Mouse (Mus musculus) cerebellum, adult 2 months (tissue): ENCODE data around the gene Col26a1. TPM values are rescaled to one million over a fixed set of nuclear protein-coding genes. Genes with fewer than 3 reads are reported as not detected.

Source experiments
- DNase-seq, 2 experiments: peaks; one replicate each; pipeline ENCODE4 v3.0.0; 2021
- H3K27ac ChIP-seq: fragments of 200-500 bp; 2 replicates; pipeline ENCODE4 v1.5.1; 2012; ENCODE audit warnings: low read length, control low read depth, inconsistent platforms; ENCODE audit not compliant: insufficient read depth
- H3K27me3 ChIP-seq: fragments of 200-500 bp; 2 replicates; pipeline ENCODE4 v1.6.1; 2012; ENCODE audit warnings: inconsistent platforms, mild to moderate bottlenecking, low read length, moderate library complexity; ENCODE audit not compliant: control insufficient read depth, insufficient read depth
- H3K4me1 ChIP-seq: fragments of 200-500 bp; 2 replicates; pipeline ENCODE4 v1.6.1; 2011; ENCODE audit warnings: low read length; ENCODE audit not compliant: control insufficient read depth, insufficient read depth
- H3K4me3 ChIP-seq: fragments of 200-500 bp; replicated peaks from 2 replicates; pipeline ENCODE3; 2011; ENCODE audit warnings: mild to moderate bottlenecking, low read depth, low read length, control low read depth; ENCODE audit not compliant: insufficient read depth
- CTCF ChIP-seq: fragments of 200-500 bp; IDR thresholded peaks from 2 replicates; pipeline ENCODE4 v1.5.1; 2011; ENCODE audit warnings: low read depth, mild to moderate bottlenecking, control low read depth, low read length, moderate library complexity, borderline replicate concordance; ENCODE audit not compliant: insufficient read depth
- POLR2A ChIP-seq: fragments of 200-500 bp; IDR thresholded peaks from 2 replicates; pipeline ENCODE4 v1.6.1; 2011; ENCODE audit warnings: low read length, control low read depth, borderline replicate concordance; ENCODE audit not compliant: insufficient read depth
- WGBS: fragments of 180-500 bp; shearing (Covaris S2); methylation state at CpG from one replicate; pipeline ENCODE4 v1.1.7; 2018; 5-methylcytosine and 5-hydroxymethylcytosine counted together
- polyA plus RNA-seq: library from polyadenylated mRNA; depleted of rRNA; stranded (reverse); fragments of >200 nt; gene quantifications from 2 replicates; pipeline ENCODE4 v1.2.3, GENCODE M21; 2012

Col26a1 gene
- polyA plus RNA-seq, 1 experiment: 4.0 TPM

DNA sequence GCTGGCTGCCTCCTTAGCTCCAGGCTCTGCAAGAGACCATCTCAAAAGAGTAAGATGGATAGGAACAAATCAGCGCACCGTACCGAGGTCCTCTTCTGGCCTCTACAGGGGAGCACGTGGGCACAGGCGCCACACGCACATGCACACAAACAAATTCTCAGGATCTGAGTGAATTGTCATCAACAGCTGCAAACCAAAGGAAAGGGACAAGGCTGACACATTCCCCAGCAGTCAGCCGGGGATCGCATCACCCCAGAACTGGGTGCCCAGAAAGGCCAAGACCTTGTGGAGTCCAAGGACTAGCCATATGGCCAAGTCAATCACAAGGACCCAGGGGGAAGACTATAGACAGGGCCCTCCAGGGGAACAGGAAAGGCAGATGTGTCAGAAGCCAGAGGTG is 10.6 kb downstream of the Col26a1 start:
- H3K4me1 ChIP-seq: no peaks in the 10 kb centered on the region; the same call in 1 of the 2 replicates
- TF ChIP-seq CTCF (no peak), POLR2A (no peak)
- H3K27ac ChIP-seq: no peak overlapping the region
- no peaks in the 10 kb centered on the region for H3K27me3 ChIP-seq
- DNase-seq: no peak
- WGBS: 74% methylated on average over 8 of the region's 8 CpGs
- H3K4me3 ChIP-seq: no peak overlapping the region

GRCm38 (mm10) chr5:136869451-136870114 is 13.4 kb downstream of the Col26a1 start:
- WGBS: 55% methylated on average over 10 of the region's 10 CpGs
- H3K27ac ChIP-seq: no peak overlapping the region
- TF ChIP-seq POLR2A (no peak), CTCF (no peak)
- H3K4me3 ChIP-seq: no peak overlapping the region
- no peaks in the 10 kb centered on the region; the same call in 1 of the 2 replicates for H3K4me1 ChIP-seq
- DNase-seq: no peak
- H3K27me3 ChIP-seq: no peaks in the 10 kb centered on the region

GRCm38 (mm10) chr5:136867706-136868105 is 15.3 kb downstream of the Col26a1 start:
- no peak for TF ChIP-seq CTCF
- TF ChIP-seq POLR2A: no peak
- H3K27ac ChIP-seq: no peak overlapping the region
- no peaks in the 10 kb centered on the region for H3K27me3 ChIP-seq
- no peak for DNase-seq
- H3K4me3 ChIP-seq: no peak overlapping the region
- WGBS: 87% methylated on average over 5 of the region's 5 CpGs
- H3K4me1 ChIP-seq: no peaks in the 10 kb centered on the region; the same call in 1 of the 2 replicates

DNA sequence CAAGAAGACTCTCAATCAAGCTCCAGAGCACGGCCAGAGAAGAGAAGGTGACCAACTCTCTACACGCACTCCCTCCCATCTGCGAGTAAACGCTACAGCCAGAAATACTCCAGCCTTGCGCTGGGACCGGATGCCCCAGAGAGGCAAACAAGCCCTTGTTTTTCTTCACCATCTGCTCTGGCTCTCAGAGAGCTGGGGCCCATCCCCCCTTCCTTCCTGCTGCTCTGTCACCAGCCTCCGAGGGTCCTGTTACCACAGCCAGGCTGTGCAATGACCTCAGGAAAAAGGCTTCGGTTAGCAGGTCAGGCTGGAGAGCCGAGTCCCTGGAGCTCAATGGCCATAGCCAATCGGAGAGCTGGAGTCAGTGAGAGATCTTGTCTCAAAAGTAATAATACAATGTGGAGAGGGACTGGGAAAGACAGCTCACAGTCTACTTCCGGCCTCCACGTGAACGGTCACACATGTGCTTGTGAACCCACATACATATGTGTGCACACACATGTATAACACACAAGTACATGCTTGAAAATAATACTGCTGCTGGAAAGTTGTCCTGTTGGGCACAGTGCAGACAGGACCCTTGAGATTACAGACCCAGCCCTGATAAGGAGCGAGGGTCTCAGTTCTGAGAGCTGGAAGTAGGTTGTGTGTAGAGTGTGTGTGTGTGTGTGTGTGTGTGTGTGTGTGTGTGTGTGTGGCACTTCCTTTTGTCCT is 18.9 kb downstream of the Col26a1 start:
- WGBS: 23% methylated on average over 14 of the region's 14 CpGs
- Histone ChIP-seq H3K4me1 (no peaks in the 10 kb centered on the region; the same call in 1 of the 2 replicates), H3K27ac (no peak overlapping the region), H3K4me3 (no peak overlapping the region), H3K27me3 (no peaks in the 10 kb centered on the region)
- TF ChIP-seq CTCF: no peak
- TF ChIP-seq POLR2A: no peak
- peak in 1 of 2 experiments; percentile 9 for DNase-seq

DNA sequence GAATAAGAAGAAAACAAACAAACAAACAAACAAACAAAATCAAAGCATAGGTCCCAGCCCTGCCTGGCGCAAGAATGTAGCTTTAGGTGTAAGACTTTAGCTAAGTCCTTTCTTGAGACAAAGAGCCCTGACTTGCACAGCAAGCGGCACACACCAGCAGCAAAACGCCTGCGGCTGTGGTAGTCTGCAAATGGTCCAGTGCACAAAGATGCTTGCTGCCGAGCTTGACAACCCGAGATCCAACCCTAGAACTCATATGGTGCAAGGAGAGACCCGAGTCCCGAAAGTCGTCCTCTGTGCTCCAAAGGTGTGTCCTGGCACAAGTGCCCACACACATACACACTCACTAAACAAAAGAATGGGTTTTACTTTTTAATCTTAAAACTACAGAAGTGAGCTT is 19.7 kb downstream of the Col26a1 start:
- DNase-seq: no peak
- Histone ChIP-seq H3K4me3 (no peak overlapping the region), H3K27me3 (no peaks in the 10 kb centered on the region), H3K4me1 (no peaks in the 10 kb centered on the region), H3K27ac (no peak overlapping the region)
- TF ChIP-seq CTCF: no peak
- TF ChIP-seq POLR2A: no peak
- WGBS: 59% methylated on average over 9 of the region's 9 CpGs

GRCm38 (mm10) chr5:136862806-136863205 is 20.2 kb downstream of the Col26a1 start:
- H3K27me3 ChIP-seq: no peaks in the 10 kb centered on the region
- H3K4me3 ChIP-seq: no peak overlapping the region
- DNase-seq: no peak
- H3K4me1 ChIP-seq: no peaks in the 10 kb centered on the region
- 70% methylated on average over 4 of the region's 4 CpGs for WGBS
- H3K27ac ChIP-seq: no peak overlapping the region
- TF ChIP-seq POLR2A (no peak), CTCF (no peak)

DNA sequence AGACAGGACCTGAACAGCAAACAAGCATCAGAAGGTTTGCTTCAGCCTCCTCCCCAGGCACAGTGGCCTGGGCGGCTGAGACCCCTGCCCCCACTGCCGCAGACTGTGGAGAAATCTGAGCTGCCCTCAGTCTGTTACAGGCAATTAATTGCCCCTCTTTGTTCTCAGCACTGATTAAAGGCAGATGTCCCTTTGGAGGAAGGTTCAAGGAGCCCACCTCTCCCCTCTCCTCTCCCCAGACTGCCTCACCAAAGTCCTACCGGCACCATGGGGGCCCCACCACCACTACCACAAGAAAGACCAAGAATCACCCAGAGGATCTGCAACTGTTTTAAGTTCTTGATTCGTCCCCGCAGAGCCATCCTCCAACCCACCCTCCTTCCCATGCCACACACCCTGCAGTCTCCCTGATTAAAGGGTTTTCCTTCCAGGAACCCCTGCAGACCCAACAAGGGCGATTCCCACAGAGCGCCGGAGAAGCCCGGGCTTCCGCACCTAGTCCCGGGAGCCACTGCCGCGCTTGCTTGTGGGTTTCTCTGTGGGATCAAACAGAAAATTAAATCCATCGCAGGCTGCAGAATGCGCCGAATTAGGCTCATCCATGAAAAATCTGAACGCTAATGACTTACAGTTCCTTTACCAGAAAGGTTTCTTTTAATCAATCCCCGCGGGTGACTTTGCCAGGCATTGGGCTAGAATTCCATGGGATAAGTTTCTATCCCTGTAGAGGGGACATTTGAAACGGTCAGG is 21.6 kb downstream of the Col26a1 start:
- TF ChIP-seq CTCF: no peak
- TF ChIP-seq POLR2A: no peak
- H3K4me3 ChIP-seq: no peak overlapping the region
- WGBS: 38% methylated on average over 20 of the region's 20 CpGs
- H3K4me1 ChIP-seq: no peaks in the 10 kb centered on the region
- DNase-seq: no peak
- H3K27me3 ChIP-seq: no peaks in the 10 kb centered on the region
- no peak overlapping the region for H3K27ac ChIP-seq
